Mouse (Mus musculus): ENCODE measurements around the gene Mcm9.
"Not testable (repeated sequence)": the region's sequence is repeated elsewhere in the genome, so short reads cannot be mapped to it uniquely, and the experiment has no call there.

Gene Mcm9

DNA sequence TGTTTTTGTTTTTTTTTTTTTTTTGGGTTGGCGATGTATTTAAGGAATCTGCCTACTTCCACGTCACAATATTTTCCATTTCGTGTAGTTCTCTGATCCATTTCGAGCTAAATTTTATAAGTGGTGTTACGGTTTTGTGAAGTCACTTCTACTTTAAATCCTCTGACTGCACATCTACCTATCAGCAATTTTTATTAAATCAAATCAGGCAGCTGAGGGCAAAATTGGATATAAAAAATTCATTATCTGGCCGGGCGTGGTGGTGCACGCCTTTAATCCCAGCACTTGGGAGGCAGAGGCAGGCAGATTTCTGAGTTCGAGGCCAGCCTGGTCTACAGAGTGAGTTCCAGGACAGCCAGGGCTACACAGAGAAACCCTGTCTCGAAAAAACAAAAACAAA lies at the start of gene Mcm9:
Gene Mcm9 (minus strand): TSS at position 101 of the 400 bp plus-strand sequence.
- not testable (repeated sequence) for DNase-seq

DNA sequence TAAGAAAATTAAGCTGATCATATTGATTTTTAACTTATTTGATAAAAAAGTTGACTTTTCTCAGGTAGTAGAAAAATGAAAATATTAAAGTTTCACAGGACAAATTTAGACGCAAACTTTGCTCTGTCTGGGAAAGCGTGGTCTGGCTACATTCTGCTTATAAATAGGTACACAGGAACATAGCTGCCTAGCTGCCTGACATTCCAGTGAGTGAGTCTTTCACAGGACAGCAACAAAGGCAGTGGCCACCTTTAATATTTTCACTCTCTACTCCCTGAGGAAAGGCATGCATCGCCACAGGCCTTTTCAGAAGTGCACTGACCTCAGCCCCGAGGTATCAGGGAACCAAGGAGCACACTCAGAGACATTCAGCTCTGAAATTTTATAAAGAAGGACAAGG lies 31.5 kb upstream of the Mcm9 start:
- no peak for DNase-seq

DNA sequence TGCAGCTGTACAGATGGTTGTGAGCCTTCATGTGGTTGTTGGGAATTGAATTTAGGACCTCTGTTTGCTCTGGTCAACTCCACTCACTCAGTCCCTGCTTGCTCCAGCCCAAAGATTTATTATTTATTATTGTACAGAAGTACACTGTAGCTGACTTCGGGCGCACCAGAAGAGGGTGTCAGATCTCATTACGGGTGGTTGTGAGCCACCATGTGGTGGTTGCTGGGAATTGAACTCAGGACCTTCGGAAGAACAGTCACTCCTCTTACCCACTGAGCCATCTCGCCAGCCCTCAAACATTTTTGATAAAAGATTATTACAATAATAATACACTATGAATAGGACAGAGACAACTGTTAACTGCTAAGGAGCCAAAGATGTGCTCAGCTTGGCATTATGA lies 24.0 kb upstream of the Mcm9 start:
- not testable (repeated sequence) for DNase-seq

DNA sequence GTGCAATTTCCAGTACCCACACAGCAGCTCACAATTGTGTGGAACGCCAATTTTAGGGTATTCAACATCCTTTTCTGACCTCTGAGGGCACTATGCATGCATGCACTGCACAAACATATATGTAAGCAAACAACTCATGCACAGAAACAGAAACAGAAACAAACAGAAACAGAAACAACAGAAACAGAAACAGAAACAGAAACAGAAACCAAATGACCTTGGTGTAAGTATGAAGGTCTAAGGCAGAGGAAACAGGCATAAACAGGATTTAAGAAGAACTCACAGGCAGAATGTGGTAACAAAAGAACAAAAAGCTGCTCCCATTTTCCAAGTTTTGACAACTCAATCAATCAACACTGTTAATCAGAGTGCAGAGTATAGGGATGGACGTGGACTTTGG lies 20.4 kb upstream of the Mcm9 start:
- DNase-seq: no peak

DNA sequence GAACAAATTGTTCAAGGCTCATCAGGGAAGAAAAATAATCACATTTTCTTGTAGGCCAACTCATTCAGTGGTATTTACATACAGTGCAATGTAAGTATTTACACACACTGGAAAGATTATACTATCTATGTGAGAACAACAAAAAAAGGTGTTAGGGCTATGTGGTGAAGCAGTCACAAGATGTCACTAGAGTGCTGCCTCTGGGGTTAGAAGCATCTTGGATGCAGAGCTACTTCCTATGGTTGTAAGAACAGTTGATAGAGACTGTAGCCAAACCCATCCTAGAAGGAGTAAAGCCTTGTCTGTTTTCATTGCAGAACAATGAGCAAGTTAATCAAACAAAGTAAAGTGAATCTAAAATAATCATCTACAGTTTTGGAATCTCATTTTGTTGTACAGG lies 11.3 kb upstream of the Mcm9 start:
- no peak for DNase-seq

DNA sequence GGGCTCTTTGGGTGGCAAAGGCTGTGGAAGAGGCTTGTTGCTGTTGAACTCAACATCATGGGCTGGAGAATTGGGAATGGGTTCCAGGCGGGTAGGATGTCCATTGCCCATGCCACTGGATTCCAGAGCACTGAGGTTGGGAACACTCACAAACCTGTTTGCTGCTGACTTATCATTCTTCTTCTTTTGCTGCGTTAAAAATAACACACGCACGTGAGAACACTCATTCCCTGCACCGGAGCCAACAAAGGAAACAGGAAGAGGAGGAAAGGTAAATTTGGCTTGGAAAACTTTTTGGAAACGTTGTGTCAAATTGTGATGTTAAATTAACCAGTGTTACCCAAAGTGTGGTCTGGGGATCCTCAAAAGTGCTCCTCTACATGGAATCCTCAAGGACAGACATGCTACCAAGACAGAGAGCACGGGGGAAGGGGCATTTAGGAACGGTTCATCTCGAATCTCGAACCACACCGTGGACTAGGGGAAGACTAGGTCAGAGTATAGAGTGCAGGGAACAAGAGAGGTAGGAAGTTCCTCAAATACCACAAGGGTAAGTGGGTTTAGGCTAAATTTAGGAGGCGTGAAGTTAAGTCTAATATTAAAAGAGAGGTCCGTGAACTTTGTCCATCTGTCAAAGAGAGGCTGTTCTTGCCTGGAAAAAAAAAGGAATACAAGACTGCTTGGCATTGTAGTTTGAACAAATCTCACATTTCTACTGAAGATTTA lies 5.2 kb upstream of the Mcm9 start:
- DNase-seq: no peak

DNA sequence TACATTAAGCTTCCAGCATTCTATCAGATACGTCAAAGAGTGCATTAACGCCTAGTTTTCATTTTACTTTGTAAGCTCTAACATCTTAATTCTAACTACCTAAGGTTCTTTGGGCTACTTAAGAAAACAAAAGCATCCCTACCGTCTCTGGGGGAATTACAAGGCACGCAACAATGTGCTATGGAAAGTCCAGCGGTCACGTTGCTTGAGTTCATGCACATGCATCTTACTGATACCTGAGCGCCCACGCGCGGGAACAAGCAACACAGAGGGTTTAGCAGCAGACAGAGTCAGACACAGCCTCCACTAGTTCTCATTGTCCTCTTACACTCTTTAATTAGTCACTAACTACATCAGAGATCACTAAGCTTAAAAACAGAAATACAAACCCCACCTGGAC lies 3.9 kb upstream of the Mcm9 start:
- no peak for DNase-seq

DNA sequence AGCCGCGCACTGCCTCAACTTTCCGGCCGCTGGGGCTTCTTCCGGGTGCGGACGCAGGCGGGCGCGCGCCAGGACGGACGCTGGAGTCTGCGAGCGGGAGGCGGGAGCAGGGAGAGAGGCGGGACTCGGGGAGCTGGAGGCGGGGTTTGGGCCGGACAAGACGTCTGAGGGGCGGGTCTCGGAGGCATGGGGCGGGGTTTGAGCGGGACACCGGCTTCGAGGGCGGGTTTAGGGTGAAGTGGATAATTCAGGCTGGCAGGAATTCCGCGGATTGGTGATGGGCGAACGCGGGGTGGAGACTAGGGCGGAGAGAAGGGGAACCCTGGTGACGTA lies 355 bp downstream of the Mcm9 start:
- DNase-seq: peak; percentile 97

DNA sequence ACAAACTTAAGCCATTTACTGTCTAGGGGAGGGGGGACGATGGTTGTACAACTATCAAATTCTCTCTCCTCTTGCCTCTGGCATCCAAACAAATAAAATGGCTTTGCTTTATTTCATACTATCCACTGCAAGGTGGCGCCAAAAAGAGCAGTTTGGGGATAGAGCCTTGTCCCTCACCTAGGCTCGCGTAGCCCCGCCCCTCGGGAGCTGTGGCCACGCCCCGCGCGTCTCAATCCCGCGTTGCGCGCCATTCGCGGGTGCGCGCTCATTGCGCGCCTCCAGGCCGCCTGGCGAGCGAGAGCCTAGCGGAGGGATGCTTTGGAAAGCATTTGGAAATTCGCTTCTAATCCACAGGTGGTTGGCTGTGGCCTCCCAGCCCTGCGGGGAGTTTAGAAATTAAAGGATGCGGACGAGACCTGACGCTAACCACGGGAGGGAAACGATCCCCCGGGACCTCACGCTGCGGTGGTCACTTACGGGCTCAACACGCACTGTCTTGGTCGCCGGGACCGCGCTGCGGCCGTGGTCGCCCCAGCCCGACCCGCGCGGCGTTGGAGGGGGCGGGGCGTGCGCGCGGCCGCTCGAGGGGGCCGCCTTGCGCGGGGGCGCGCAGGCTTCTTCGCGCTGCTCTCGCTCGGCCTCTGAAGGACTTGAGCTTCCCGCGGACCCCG lies 857 bp downstream of the Mcm9 start:
- DNase-seq: peak; percentile 90

DNA sequence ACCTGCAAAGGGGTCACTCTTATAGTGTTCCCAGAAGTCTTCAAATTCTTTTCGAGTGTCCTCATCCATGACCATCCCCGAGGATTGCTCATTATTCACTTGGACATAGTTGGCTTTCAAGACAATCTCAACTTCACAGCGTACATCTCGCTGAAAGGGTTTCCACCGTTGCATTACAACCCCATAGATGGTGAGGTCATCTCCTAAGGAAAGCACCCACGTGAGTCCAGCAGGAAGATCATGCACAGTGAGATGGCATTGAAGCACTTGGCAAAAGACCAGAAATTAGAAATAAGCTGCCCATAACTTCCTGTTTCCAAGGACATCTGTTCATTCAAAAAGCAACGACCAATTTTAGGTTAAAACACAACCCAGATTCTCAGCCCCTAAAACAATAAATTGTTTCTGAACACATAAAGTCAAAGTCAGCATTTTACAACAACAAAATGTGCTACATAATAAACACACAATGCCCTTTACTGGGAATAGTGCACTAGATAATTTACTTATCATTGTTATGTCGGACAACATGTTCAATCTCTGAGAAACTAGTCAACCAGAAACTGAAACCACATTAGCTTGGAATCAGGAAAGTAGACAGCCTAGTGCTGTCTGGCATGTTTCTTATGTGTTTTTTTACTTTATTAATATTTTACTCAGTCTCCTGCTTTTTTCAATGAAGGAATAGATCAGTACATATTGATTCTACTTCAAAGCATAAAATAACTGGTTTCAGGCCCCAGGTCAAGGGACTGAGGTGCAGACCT lies 14.2 kb downstream of the Mcm9 start:
- DNase-seq: no peak

DNA sequence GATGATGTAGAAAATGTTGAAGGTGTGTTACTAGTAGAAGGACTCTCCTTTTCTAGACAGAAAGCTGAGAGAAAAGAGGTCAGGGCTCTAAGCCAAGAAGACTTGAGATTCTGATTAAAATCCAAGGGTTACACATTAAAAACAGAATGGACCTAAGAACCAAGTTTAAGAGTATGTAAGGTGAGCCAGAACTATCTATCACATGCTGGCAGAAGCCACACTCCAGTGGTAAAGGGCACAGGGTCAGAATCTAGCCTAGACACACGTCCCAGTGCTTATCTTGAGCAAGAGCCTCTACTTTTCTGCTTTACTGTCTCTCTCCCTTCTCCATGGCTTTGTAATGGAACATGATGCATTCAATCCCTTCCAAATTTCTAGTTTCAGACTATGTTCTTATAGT lies 16.3 kb downstream of the Mcm9 start:
- DNase-seq: no peak

DNA sequence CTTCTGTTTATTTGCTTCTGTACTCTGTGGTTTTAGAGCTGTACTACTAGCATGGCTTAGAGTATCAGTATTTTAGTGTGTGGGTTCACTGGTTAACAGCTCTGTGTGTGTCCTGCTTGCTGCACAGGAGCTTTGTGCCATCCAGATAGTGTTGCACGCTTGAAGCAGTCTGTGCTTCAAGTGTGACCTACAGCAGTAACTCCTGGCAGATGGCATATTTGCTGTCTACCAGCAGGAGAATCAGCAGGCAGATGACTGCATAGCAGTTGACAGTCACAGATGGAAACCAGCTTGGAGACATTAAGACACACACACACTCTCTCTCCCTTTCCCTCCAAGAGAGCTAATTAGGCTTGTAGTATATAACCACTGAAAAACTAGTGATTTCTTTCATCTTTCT lies 18.1 kb downstream of the Mcm9 start:
- peak; percentile 82 for DNase-seq

DNA sequence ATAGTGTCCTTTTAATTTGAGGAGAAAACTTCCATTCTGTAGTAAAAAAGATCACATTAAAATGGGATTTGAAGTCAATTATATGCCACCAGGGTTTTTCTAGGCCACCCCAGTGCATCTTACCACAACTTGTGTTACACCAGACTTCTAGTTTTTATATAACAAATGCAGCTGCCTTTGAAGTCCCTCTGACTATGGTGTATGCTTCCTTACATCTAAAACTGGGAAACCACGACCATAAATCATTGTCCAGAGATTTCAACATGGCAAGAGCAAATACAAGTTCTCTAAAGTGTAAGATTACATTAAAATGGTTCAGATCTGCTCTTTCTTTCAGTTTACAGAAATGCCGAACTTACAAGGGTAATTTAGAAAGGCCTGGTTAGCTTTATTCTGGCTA lies 22.0 kb downstream of the Mcm9 start:
- DNase-seq: no peak

DNA sequence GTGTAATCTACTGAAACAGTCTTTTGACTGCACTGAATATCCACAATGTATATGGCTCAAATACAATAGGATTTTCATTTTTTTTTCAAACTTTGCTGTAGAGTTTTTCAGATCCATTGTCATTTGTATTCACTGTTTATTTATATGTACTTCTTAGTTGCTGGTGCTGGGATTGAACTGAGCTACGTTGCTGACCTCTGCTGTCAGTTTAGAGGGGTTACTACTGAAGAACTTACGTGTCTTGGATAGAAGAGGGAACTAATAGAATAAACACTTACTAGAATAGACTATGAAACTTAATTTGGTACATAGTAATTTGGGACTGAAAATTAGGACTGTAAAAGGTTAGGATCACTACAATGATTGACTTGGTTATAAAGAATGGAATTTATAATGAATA lies 24.9 kb downstream of the Mcm9 start:
- no peak for DNase-seq

DNA sequence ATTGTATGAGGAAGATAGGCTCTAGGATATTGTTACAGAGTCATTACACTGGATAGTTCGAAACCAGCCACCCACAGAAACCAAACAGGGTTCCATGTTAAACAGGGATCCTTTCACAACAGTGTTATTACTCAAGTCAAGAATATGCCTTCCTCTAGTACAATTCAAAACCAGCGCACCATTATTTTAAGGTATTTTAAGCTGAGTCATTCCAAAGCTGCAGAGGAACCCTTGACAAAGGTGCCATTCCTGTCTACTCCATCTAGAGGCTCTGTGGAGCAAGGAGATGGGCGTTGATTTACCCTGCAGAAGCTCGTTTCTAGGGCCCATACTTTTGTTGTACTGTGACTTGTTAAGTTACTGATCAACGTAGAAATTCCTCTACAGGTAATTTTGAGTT lies 31.4 kb downstream of the Mcm9 start:
- DNase-seq: no peak

DNA sequence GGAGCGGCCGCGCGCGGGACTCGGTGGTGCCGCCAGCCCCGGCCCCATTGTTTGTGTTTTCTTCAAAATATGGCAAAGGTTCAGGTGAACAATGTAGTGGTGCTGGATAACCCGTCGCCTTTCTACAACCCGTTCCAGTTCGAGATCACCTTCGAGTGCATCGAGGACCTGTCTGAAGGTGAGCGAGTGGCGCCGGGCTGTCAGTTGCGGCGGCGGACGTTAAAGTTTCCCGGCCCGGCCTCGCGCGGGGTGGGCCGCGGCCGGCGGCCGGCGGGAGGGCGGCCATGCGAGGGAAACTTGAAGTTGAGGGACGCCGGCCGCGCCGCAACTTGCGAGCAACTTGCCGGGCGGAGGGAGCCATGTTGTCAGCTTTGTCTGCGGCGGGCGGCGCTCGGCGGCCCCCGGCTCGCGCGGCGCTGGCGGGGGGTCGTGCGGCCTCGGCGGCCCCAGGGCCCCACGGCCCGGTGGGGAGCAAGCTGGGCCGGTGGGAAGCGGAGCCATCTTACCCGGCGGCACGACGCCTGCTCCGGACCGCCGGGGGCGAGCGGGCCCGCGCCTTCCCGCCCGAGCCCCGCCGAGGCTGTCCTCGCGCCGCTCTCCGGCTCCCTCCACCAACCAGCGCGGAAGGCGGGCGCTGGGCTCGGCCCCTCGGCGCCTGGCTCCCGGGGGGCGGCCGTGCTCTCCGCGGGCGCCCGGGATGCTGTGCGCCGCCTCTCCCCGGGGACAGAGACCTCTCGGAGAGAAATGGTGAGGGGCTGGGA lies 32.9 kb downstream of the Mcm9 start:
- DNase-seq: peak; percentile 28

DNA sequence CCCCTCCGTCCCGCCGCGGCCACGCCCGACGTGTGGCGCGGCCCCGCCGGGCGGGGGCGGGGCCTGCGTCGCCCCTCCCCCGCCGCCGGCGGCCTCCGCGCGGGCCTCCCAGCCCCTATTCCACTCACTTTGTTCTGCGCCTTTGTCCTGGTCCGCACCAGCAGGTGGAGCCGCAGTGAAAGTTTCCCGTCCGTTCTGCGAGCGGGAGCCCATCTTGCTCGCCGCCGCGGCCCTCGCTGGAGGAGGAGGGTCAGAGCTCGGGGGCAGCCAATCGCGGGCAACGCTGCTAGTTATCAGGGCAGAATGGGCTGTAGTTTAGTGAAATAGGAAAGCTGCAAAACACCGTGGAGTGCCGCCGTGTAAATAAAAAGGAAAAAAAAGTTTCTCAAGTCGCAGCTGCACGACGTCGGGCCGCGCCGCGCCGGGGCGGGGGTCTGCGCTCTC lies 33.5 kb downstream of the Mcm9 start, which contains the start of gene Asf1a:
Gene Asf1a (plus strand): TSS at position 81 of the 444 bp plus-strand sequence.
- peak; percentile 97 for DNase-seq

DNA sequence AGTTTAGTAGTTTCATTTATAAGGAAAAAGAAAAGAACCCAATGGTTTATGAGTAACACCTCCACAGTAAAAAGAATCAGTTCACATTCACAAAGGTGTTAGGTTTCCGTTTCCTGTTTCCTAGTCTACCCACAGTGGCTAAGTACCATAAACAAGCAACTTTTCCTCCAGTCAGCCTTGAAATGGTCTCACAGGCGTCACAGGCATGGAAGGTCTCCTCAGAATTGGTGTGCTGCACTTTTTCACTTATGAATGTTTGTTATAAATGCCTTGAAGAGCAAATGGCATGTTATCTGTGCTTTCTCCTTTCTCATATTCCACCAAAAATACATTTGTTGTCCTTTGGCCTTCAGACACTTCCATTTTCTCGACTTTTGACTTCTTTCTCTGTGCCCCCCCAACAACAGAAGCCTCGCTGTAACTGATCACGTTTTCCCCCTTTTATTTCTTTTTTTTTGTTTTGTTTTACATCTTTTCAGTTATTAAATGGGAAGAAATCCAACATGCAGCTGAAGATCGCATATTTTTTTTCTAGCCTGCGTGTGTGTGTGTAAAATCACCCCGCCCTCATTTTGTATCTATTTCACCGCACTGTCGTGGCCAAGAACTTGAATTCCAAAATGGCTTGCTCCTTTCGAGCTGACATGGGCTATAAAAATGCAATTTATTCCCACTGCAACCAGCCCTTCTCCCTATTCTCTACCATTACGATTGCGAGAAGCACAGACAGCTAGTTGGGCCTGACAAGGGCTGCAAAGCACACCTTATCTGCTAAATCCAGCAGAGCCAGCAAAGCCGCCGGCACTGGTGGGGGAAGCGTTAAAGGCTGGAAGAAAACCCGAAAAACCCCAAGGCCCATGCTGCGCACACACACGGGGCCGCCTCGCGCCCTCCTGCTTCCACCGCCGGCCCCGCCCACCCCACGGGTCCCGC lies 34.2 kb downstream of the Mcm9 start:
- DNase-seq: no peak

DNA sequence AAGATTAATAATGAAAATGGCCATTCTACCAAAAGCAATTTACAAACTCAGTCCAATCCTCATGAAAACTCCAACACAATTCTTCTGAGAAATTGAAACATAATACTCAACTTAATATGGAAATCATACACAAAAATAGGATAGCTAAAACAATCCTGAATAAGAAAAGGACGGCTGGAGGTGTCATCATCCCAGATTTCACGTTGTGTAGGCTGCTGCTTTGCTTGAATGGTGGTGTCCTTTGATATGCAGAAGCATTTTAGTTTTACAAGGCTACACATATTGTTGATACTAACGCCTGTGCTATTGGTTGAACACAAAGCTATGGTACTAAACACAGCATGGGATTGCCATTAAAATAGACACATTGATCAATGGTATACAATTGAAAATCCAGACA lies 44.5 kb downstream of the Mcm9 start:
- DNase-seq: no peak

DNA sequence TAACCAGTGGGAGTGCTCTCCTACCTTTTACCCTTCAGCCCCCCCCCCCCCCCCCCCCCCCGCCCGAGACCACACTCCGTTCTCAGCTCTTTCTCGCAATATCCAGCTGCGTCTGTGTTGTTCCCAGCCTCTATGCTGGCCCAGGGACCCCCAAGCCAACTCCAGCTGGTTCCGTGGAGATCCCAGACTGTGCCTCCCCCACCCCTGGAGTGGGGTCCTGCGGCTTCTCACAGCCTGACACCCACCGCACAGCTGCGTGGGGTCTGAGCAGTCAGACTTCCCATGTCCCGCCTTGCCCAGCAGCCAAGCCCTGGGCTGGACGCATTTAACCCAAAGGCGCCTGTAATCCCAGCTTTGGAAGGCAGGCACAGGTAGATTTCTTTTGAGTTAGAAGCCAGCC lies 49.2 kb downstream of the Mcm9 start:
- DNase-seq: no peak

DNA sequence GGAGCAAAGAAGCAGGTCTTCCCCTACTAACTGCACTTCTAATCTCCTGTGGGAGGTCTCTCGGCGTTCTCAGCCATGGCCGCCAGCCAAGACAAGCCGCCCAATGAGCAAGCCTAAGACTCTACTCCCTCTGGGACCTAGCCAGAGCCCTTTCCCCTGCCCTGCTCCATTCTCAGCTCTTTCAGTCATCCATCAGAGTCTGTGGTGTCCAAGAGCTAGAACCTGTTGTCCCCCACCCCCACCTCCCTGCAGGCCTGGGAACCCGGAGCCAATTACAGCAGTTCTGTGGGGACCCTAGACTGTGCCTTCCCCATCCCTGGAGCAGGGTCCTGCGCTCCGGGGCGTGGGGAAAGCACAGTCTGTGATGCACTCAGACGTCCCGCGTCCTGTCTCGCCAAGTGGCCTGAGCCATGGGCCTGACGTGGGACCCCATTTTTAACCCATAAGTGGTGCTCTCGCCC lies 49.6 kb downstream of the Mcm9 start:
- peak; percentile 38 for DNase-seq

DNA sequence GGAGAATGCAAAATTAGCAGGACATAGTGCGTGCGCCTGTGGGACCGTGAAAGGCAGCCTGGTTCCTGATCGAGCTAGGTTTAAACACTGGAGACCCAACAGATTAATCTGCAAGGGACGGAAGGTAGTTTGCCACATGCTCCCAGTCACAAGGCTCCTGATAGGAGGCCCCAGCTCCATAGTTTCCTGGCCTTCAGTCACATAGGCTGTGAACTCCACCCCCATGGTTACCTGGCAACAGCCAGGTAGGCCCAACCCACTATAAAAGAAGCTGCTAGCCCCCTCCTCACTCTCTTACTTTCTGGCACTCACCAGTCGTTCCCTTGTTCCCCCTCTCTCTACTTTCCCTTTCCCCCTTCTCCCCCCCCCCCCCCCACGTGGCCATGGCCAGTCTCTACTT lies 50.1 kb downstream of the Mcm9 start:
- DNase-seq: no peak

All from layer of hippocampus, adult 9-11 months (tissue).